Mouse (Mus musculus): ENCODE measurements around the gene Zfp74.

DNA sequence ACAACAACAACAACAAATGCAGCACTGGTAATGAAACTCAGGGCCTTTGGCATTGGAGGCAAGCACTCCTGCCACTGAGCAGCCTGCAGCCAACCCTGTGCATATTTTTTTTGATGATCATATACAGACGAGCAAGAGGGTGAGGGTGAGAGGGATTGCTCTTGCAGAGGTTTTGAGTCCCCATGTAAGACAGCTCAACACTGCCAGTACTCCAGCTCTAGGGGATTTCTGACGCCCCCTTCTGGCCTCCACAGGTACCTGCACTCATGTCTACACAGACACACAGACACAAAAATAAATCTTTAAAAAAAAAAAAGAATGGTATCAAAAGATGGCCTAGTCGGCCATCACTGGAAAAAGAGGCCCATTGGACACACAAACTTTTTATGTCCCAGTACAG, 5.1 kb upstream of the Zfp74 start:
- TF ChIP-seq CTCF (IDR thresholded peaks at IDR 0.05; ENCODE audit: low read depth) (no peak), EP300 (optimal IDR thresholded peaks at IDR 0.05) (no peak)

Measured in stomach, postnatal 0 days (tissue).